ENCODE assay signal across 8 mouse cellular contexts in the genomic region with DNA sequence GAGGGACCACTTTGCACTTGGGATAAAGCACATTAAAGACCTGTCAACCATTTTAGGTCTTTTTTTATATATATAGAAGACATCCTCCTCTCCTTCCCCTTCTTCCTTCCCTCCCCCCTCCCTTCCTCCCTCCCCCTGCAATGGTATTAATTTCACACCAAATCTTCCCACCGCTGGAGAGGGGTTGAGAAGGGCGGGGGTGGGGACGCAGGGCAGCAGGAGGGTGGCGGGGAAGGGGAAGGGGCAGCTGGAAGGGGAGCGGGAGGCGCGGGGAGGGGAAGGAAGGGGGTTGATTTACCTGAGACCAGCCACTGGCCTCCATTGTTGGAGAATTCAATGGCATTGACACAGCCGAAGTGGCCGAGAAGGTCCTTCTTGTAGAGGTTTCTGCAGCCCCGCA. TPM values are rescaled to one million over a fixed set of nuclear protein-coding genes. Genes with fewer than 3 reads are reported as not detected.
DNase-seq lines count a peak whose midpoint lies in the region; ATAC-seq and TF ChIP-seq lines count a peak whose summit lies in the region.

No protein-coding gene starts in this region.

- H3K4me3 ChIP-seq in heart, embryonic 10.5 days = peak overlapping the region; percentile 98
- peak overlapping the region; percentile 69 for H3K4me3 ChIP-seq in C2C12 (ENCODE audit: insufficient read depth, poor library complexity, severe bottlenecking)
- peak overlapping the region; percentile 67 for H3K4me3 ChIP-seq in embryonic facial prominence, embryonic 11.5 days (ENCODE audit: low read depth, low read length)
- peak overlapping the region; percentile 91 for H3K4me3 ChIP-seq in limb, embryonic 14.5 days (replicated peaks; ENCODE audit: low read length)
- peak overlapping the region; percentile 91 for H3K4me3 ChIP-seq in stomach, embryonic 14.5 days (ENCODE audit: low read depth, low read length)

- 0% methylated on average over 8 of the region's 10 CpGs for WGBS in heart, embryonic 10.5 days
- 0% methylated on average over 10 of the region's 10 CpGs for WGBS in embryonic facial prominence, embryonic 11.5 days
- WGBS in limb, embryonic 14.5 days = 4% methylated on average over 5 of the region's 10 CpGs
- 2% methylated on average over 9 of the region's 10 CpGs for WGBS in stomach, embryonic 14.5 days

- H3K36me3 ChIP-seq in heart, embryonic 10.5 days = no peaks in the 10 kb centered on the region
- peaks cover 3% of the 10 kb centered on the region for H3K36me3 ChIP-seq in C2C12 (ENCODE audit: control insufficient read depth, insufficient read depth)
- H3K36me3 ChIP-seq in embryonic facial prominence, embryonic 11.5 days (replicated peaks; ENCODE audit: control insufficient read depth, insufficient read depth, low read depth, low read length) = no peaks in the 10 kb centered on the region
- H3K36me3 ChIP-seq in limb, embryonic 14.5 days (ENCODE audit: control insufficient read depth, insufficient read depth, low read length) = peaks cover 7% of the 10 kb centered on the region
- H3K36me3 ChIP-seq in stomach, embryonic 14.5 days (ENCODE audit: control insufficient read depth, insufficient read depth, low read length) = peaks cover 3% of the 10 kb centered on the region; the same call in 1 of the 2 replicates

- H3K4me2 ChIP-seq in embryonic facial prominence, embryonic 11.5 days (ENCODE audit: low read depth, low read length) = peak overlapping the region; percentile 65
- peak overlapping the region; percentile 77 for H3K4me2 ChIP-seq in limb, embryonic 14.5 days (replicated peaks; ENCODE audit: low read depth, low read length, severe bottlenecking)
- H3K4me2 ChIP-seq in stomach, embryonic 14.5 days (replicated peaks; ENCODE audit: low read depth, low read length) = peak overlapping the region; percentile 56

- H3K79me3 ChIP-seq in C2C12 (ENCODE audit: low read depth) = peaks cover 24% of the 10 kb centered on the region

- peak overlapping the region; percentile 97 for H3K27ac ChIP-seq in heart, embryonic 10.5 days
- H3K27ac ChIP-seq in embryonic facial prominence, embryonic 11.5 days (replicated peaks; ENCODE audit: low read depth, low read length) = peak overlapping the region; percentile 95
- peak overlapping the region; percentile 91 for H3K27ac ChIP-seq in limb, embryonic 14.5 days (replicated peaks; ENCODE audit: low read depth, low read length)
- H3K27ac ChIP-seq in stomach, embryonic 14.5 days (ENCODE audit: low read length) = peak overlapping the region; percentile 95

- H3K79me2 ChIP-seq in C2C12 (ENCODE audit: control insufficient read depth, insufficient read depth) = peaks cover 39% of the 10 kb centered on the region

- intact Hi-C loops in gastrocnemius, postnatal 36 days (cut with DNase I) = loop anchor here (2.0 to 5.0 kb wide), 2 partner anchors 27 to 46 kb away; a partner anchor contains a TSS

- H3K27me3 ChIP-seq in heart, embryonic 10.5 days (ENCODE audit: insufficient read depth, poor library complexity, severe bottlenecking) = no peaks in the 10 kb centered on the region
- no peaks in the 10 kb centered on the region for H3K27me3 ChIP-seq in C2C12 (ENCODE audit: control insufficient read depth, insufficient read depth, insufficient read length)
- H3K27me3 ChIP-seq in embryonic facial prominence, embryonic 11.5 days (ENCODE audit: control insufficient read depth, insufficient read depth, low read length) = no peaks in the 10 kb centered on the region
- no peaks in the 10 kb centered on the region for H3K27me3 ChIP-seq in limb, embryonic 14.5 days (ENCODE audit: control insufficient read depth, insufficient read depth, low read length)
- no peaks in the 10 kb centered on the region for H3K27me3 ChIP-seq in stomach, embryonic 14.5 days (ENCODE audit: control insufficient read depth, insufficient read depth, low read length)

- TF ChIP-seq CTCF in C2C12 (IDR thresholded peaks at IDR 0.05; ENCODE audit: control insufficient read depth, insufficient read depth, insufficient read length) = no peak

- H3K9me3 ChIP-seq in heart, embryonic 10.5 days = no peaks in the 10 kb centered on the region
- H3K9me3 ChIP-seq in embryonic facial prominence, embryonic 11.5 days (replicated peaks; ENCODE audit: control insufficient read depth, low read length) = no peaks in the 10 kb centered on the region
- H3K9me3 ChIP-seq in limb, embryonic 14.5 days (ENCODE audit: control insufficient read depth, low read length) = no peaks in the 10 kb centered on the region
- no peaks in the 10 kb centered on the region for H3K9me3 ChIP-seq in stomach, embryonic 14.5 days (ENCODE audit: control insufficient read depth, low read depth, low read length)

- DNase-seq in heart, embryonic 10.5 days (ENCODE audit: low spot score) = no peak
- no peak for DNase-seq in heart, adult 9 months (ENCODE audit: low spot score in 2 of 2)
- peak; percentile 59 for DNase-seq in embryonic facial prominence, embryonic 11.5 days (ENCODE audit: low spot score)
- DNase-seq in limb, embryonic 14.5 days (ENCODE audit: low spot score) = no peak
- no peak for DNase-seq in gastrocnemius, postnatal 36 days
- DNase-seq in cerebellum, adult 11 months = no peak

- ATAC-seq in embryonic facial prominence, embryonic 11.5 days (replicated peaks; ENCODE audit: insufficient number of reproducible peaks, low FRiP score, low TSS enrichment, low read depth) = peak; percentile 5; the same call in 1 of the 2 replicates
- ATAC-seq in limb, embryonic 14.5 days (ENCODE audit: low FRiP score, low read depth) = peak; percentile 5; the same call in 1 of the 2 replicates
- no peak for ATAC-seq in stomach, embryonic 14.5 days (ENCODE audit: insufficient number of reproducible peaks, insufficient read depth, low FRiP score, low read depth)

- peaks cover 19% of the 10 kb centered on the region for H3K4me1 ChIP-seq in heart, embryonic 10.5 days
- H3K4me1 ChIP-seq in embryonic facial prominence, embryonic 11.5 days (ENCODE audit: control insufficient read depth, insufficient read depth, low read length) = no peaks in the 10 kb centered on the region
- H3K4me1 ChIP-seq in limb, embryonic 14.5 days (ENCODE audit: control insufficient read depth, insufficient read depth, low read length) = no peaks in the 10 kb centered on the region
- H3K4me1 ChIP-seq in stomach, embryonic 14.5 days (ENCODE audit: control insufficient read depth, insufficient read depth, low read length) = peaks cover 14% of the 10 kb centered on the region

- H3ac ChIP-seq in C2C12 (ENCODE audit: control insufficient read depth, insufficient read length, low read depth) = peak overlapping the region; percentile 74

- no peak for TF ChIP-seq POLR2A in limb, embryonic 14.5 days (IDR thresholded peaks at IDR 0.05; ENCODE audit: borderline replicate concordance, extremely low read depth, insufficient read depth, insufficient read length)

- peak overlapping the region; percentile 92 for H3K9ac ChIP-seq in embryonic facial prominence, embryonic 11.5 days (replicated peaks; ENCODE audit: low read length)
- peak overlapping the region; percentile 84 for H3K9ac ChIP-seq in limb, embryonic 14.5 days (ENCODE audit: low read depth, low read length, severe bottlenecking)
- peak overlapping the region; percentile 90 for H3K9ac ChIP-seq in stomach, embryonic 14.5 days (replicated peaks; ENCODE audit: low read depth, low read length)

TF ChIP-seq in C2C12, 6 proteins besides CTCF, POLR2A, EP300 and RAD21:
- TF ChIP-seq CEBPB (IDR thresholded peaks at IDR 0.05; ENCODE audit: low read depth) = no peak
- TF ChIP-seq MYOG (IDR thresholded peaks at IDR 0.05; ENCODE audit: control insufficient read depth, extremely low read depth, insufficient read length) = no peak

RNA-seq across cellular contexts. Expression of a gene that starts 0.5 kb away (rescaled TPM):
- 8.5 and 9.9 TPM in 2 replicates for polyA plus RNA-seq in heart, embryonic 10.5 days (2016; fragmentation: Nextera tagmentation; extraction: Ambion mirVana)
- 7.8 TPM for polyA plus RNA-seq in C2C12 (2012; fragmentation: generic; extraction: Trizol)
- polyA plus RNA-seq in embryonic facial prominence, embryonic 11.5 days (2014; fragmentation: Nextera tagmentation; extraction: Ambion mirVana) = 10.1 and 11.5 TPM in 2 replicates
- 27.8 and 33.9 TPM in 2 replicates for polyA plus RNA-seq in limb, embryonic 14.5 days (2012; rRNA removed)
- 13.9 and 15.6 TPM in 2 replicates for polyA plus RNA-seq in limb, embryonic 14.5 days (2014; fragmentation: Nextera tagmentation; extraction: Ambion mirVana)
- 11.9 and 12.6 TPM in 2 replicates for polyA plus RNA-seq in stomach, embryonic 14.5 days (2014; fragmentation: Nextera tagmentation; extraction: Ambion mirVana)
- 10 to 100 TPM; 35.2 to 36.6 TPM for total RNA-seq in gastrocnemius, postnatal 36 days (2021)

RNA-seq across cellular contexts. Expression of a gene that starts 27.0 kb away (rescaled TPM):
- polyA plus RNA-seq in heart, embryonic 10.5 days (2016; fragmentation: Nextera tagmentation; extraction: Ambion mirVana) = 21.2 TPM in 2 replicates
- 5.2 TPM for polyA plus RNA-seq in C2C12 (2012; fragmentation: generic; extraction: Trizol)
- 34.9 and 36.2 TPM in 2 replicates for polyA plus RNA-seq in embryonic facial prominence, embryonic 11.5 days (2014; fragmentation: Nextera tagmentation; extraction: Ambion mirVana)
- polyA plus RNA-seq in limb, embryonic 14.5 days (2012; rRNA removed) = 30.5 and 33.1 TPM in 2 replicates
- polyA plus RNA-seq in limb, embryonic 14.5 days (2014; fragmentation: Nextera tagmentation; extraction: Ambion mirVana) = 22.8 and 28.7 TPM in 2 replicates
- 33.0 and 34.4 TPM in 2 replicates for polyA plus RNA-seq in stomach, embryonic 14.5 days (2014; fragmentation: Nextera tagmentation; extraction: Ambion mirVana)
- 10 to 100 TPM; 33.5 to 34.2 TPM for total RNA-seq in gastrocnemius, postnatal 36 days (2021)
